Mouse (Mus musculus): ENCODE data around the gene Foxp1. TPM values are rescaled to one million over a fixed set of nuclear protein-coding genes. Genes with fewer than 3 reads are reported as not detected.
A peak's percentile ranks its signal among the peaks of the same experiment; 100 is the strongest.

Gene Foxp1
- polyA plus RNA-seq, 1 experiment from 2014 or later, result 70.4 TPM

GRCm38 (mm10) chr6:98949286-98949685, 573.2 kb downstream of the Foxp1 start:
- Histone ChIP-seq H3K4me3 (replicated peaks) (no peak overlapping the region), H3K9me3 (no peaks in the 10 kb centered on the region), H3K4me1 (replicated peaks) (peaks cover 40% of the 10 kb centered on the region), H3K27ac (0 out of 2 replicates have a peak overlapping the region, but pooled peaks have one; percentile 3), H3K27me3 (no peaks in the 10 kb centered on the region), H3K36me3 (peaks cover 13% of the 10 kb centered on the region), H3K4me2 (replicated peaks) (no peak overlapping the region), H3K9ac (replicated peaks) (no peak overlapping the region)
- ATAC-seq, result no peak
- 59% methylated on average over 7 of the region's 7 CpGs for WGBS

GRCm38 (mm10) chr6:98948153-98949141, 574.1 kb downstream of the Foxp1 start:
- 0 out of 2 replicates have a peak overlapping the region, but pooled peaks have one; percentile 30 for H3K27ac ChIP-seq

GRCm38 (mm10) chr6:98947486-98948152, 574.9 kb downstream of the Foxp1 start:
- peaks cover 31% of the 10 kb centered on the region for H3K4me1 ChIP-seq (replicated peaks)
- H3K4me2 ChIP-seq (replicated peaks), result no peak overlapping the region
- peak; percentile 56; the same call in 1 of the 2 replicates for ATAC-seq
- WGBS, result 64% methylated on average over 11 of the region's 11 CpGs
- H3K4me3 ChIP-seq (replicated peaks), result no peak overlapping the region
- H3K27ac ChIP-seq, result peak overlapping the region; percentile 17; the same call in 1 of the 2 replicates
- no peaks in the 10 kb centered on the region for H3K27me3 ChIP-seq
- no peaks in the 10 kb centered on the region for H3K9me3 ChIP-seq
- peaks cover 3% of the 10 kb centered on the region for H3K36me3 ChIP-seq
- H3K9ac ChIP-seq (replicated peaks), result no peak overlapping the region

More at GRCm38 (mm10) chr6:98948153-98949141, 574.1 kb downstream of the Foxp1 start:
- H3K4me2 ChIP-seq (replicated peaks), result no peak overlapping the region
- peaks cover 7% of the 10 kb centered on the region for H3K36me3 ChIP-seq
- H3K4me3 ChIP-seq (replicated peaks), result no peak overlapping the region
- WGBS, result 69% methylated on average over 21 of the region's 21 CpGs
- H3K4me1 ChIP-seq (replicated peaks), result peaks cover 38% of the 10 kb centered on the region
- no peak overlapping the region for H3K9ac ChIP-seq (replicated peaks)
- no peaks in the 10 kb centered on the region for H3K27me3 ChIP-seq
- H3K9me3 ChIP-seq, result no peaks in the 10 kb centered on the region
- ATAC-seq, result no peak; the same call in 1 of the 2 replicates

- Histone ChIP-seq H3K4me3 (replicated peaks) (no peak overlapping the region), H3K27me3 (no peaks in the 10 kb centered on the region), H3K27ac (no peak overlapping the region), H3K9me3 (no peaks in the 10 kb centered on the region), H3K4me1 (replicated peaks) (peaks cover 31% of the 10 kb centered on the region), H3K4me2 (replicated peaks) (no peak overlapping the region), H3K9ac (replicated peaks) (no peak overlapping the region), H3K36me3 (peaks cover 3% of the 10 kb centered on the region)
- ATAC-seq, result no peak
- WGBS, result 96% methylated on average over 4 of the region's 4 CpGs
Measured at GRCm38 (mm10) chr6:98946731-98947130, 575.8 kb downstream of the Foxp1 start.

- WGBS, result 85% methylated on average over 21 of the region's 21 CpGs
- Histone ChIP-seq H3K4me2 (replicated peaks) (no peak overlapping the region), H3K9ac (replicated peaks) (no peak overlapping the region), H3K36me3 (peaks cover 9% of the 10 kb centered on the region), H3K27me3 (no peaks in the 10 kb centered on the region), H3K9me3 (no peaks in the 10 kb centered on the region), H3K4me3 (replicated peaks) (no peak overlapping the region), H3K27ac (no peak overlapping the region), H3K4me1 (replicated peaks) (peaks cover 30% of the 10 kb centered on the region)
- ATAC-seq, result no peak
Measured at GRCm38 (mm10) chr6:98945496-98946412, 576.8 kb downstream of the Foxp1 start.

GRCm38 (mm10) chr6:98938348-98938747, 584.2 kb downstream of the Foxp1 start:
- Histone ChIP-seq H3K36me3 (peaks cover 31% of the 10 kb centered on the region), H3K4me2 (replicated peaks) (no peak overlapping the region), H3K9me3 (no peaks in the 10 kb centered on the region), H3K9ac (replicated peaks) (no peak overlapping the region), H3K27me3 (no peaks in the 10 kb centered on the region), H3K27ac (0 out of 2 replicates have a peak overlapping the region, but pooled peaks have one; percentile 19), H3K4me3 (replicated peaks) (no peak overlapping the region), H3K4me1 (replicated peaks) (peaks cover 28% of the 10 kb centered on the region)
- WGBS, result 66% methylated on average over 8 of the region's 8 CpGs
- peak; percentile 35; the same call in 1 of the 2 replicates for ATAC-seq

GRCm38 (mm10) chr6:98937513-98937912, 585.0 kb downstream of the Foxp1 start:
- Histone ChIP-seq H3K9me3 (no peaks in the 10 kb centered on the region), H3K27ac (no peak overlapping the region), H3K27me3 (no peaks in the 10 kb centered on the region), H3K4me3 (replicated peaks) (no peak overlapping the region), H3K36me3 (peaks cover 34% of the 10 kb centered on the region), H3K4me1 (replicated peaks) (peaks cover 30% of the 10 kb centered on the region), H3K9ac (replicated peaks) (no peak overlapping the region), H3K4me2 (replicated peaks) (no peak overlapping the region)
- no peak for ATAC-seq
- 87% methylated on average over 11 of the region's 11 CpGs for WGBS

- ATAC-seq, result no peak
- no peaks in the 10 kb centered on the region for H3K27me3 ChIP-seq
Measured at GRCm38 (mm10) chr6:98936377-98936776, 586.1 kb downstream of the Foxp1 start.

GRCm38 (mm10) chr6:98935169-98935568, 587.4 kb downstream of the Foxp1 start:
- H3K36me3 ChIP-seq, result peaks cover 30% of the 10 kb centered on the region
- no peak overlapping the region for H3K27ac ChIP-seq
- no peak overlapping the region for H3K4me3 ChIP-seq (replicated peaks)
- no peak for ATAC-seq
- H3K9me3 ChIP-seq, result no peaks in the 10 kb centered on the region
- no peak overlapping the region for H3K9ac ChIP-seq (replicated peaks)
- WGBS, result 94% methylated on average over 8 of the region's 8 CpGs
- no peak overlapping the region for H3K4me2 ChIP-seq (replicated peaks)
- no peaks in the 10 kb centered on the region for H3K27me3 ChIP-seq
- peaks cover 41% of the 10 kb centered on the region for H3K4me1 ChIP-seq (replicated peaks)

More at GRCm38 (mm10) chr6:98936377-98936776, 586.1 kb downstream of the Foxp1 start:
- Histone ChIP-seq H3K36me3 (peaks cover 34% of the 10 kb centered on the region), H3K4me2 (replicated peaks) (no peak overlapping the region), H3K27ac (no peak overlapping the region), H3K4me3 (replicated peaks) (no peak overlapping the region), H3K9ac (replicated peaks) (no peak overlapping the region), H3K9me3 (no peaks in the 10 kb centered on the region), H3K4me1 (replicated peaks) (peaks cover 34% of the 10 kb centered on the region)
- 70% methylated on average over 3 of the region's 3 CpGs for WGBS

- no peak overlapping the region for H3K4me3 ChIP-seq (replicated peaks)
- ATAC-seq, result no peak
Measured at GRCm38 (mm10) chr6:98934381-98934780, 588.1 kb downstream of the Foxp1 start.

GRCm38 (mm10) chr6:98933135-98933724, 589.3 kb downstream of the Foxp1 start:
- Histone ChIP-seq H3K36me3 (peaks cover 35% of the 10 kb centered on the region), H3K4me1 (replicated peaks) (peaks cover 28% of the 10 kb centered on the region), H3K4me2 (replicated peaks) (no peak overlapping the region), H3K27me3 (no peaks in the 10 kb centered on the region), H3K9ac (replicated peaks) (no peak overlapping the region; the same call in 1 of the 2 replicates), H3K27ac (no peak overlapping the region), H3K4me3 (replicated peaks) (no peak overlapping the region), H3K9me3 (no peaks in the 10 kb centered on the region)
- 73% methylated on average over 18 of the region's 18 CpGs for WGBS
- no peak for ATAC-seq

More at GRCm38 (mm10) chr6:98934381-98934780, 588.1 kb downstream of the Foxp1 start:
- WGBS, result 91% methylated on average over 10 of the region's 10 CpGs
- no peak overlapping the region for H3K9ac ChIP-seq (replicated peaks)
- H3K27ac ChIP-seq, result no peak overlapping the region
- peaks cover 39% of the 10 kb centered on the region for H3K4me1 ChIP-seq (replicated peaks)
- H3K36me3 ChIP-seq, result peaks cover 38% of the 10 kb centered on the region
- no peak overlapping the region for H3K4me2 ChIP-seq (replicated peaks)
- no peaks in the 10 kb centered on the region for H3K9me3 ChIP-seq
- no peaks in the 10 kb centered on the region for H3K27me3 ChIP-seq
